Mouse (Mus musculus) gastrocnemius, adult 8-10 months (tissue): ENCODE data around the gene Flt1. TPM values are rescaled to one million over a fixed set of nuclear protein-coding genes. Genes with fewer than 3 reads are reported as not detected.

ENCODE experiments used
- DNase-seq, 2 experiments: peaks; one replicate each; pipeline ENCODE4 v3.0.0; 2022; ENCODE audit warnings: low spot score in 2 of 2
- total RNA-seq, 4 experiments: library from RNA; stranded (reverse); gene quantifications; 2 replicates each; pipeline ENCODE4 v1.2.4; 2022

Flt1 gene
- total RNA-seq, 4 experiments from 2014 or later = 21.2 to 27.7 (median 24.7) TPM

DNA sequence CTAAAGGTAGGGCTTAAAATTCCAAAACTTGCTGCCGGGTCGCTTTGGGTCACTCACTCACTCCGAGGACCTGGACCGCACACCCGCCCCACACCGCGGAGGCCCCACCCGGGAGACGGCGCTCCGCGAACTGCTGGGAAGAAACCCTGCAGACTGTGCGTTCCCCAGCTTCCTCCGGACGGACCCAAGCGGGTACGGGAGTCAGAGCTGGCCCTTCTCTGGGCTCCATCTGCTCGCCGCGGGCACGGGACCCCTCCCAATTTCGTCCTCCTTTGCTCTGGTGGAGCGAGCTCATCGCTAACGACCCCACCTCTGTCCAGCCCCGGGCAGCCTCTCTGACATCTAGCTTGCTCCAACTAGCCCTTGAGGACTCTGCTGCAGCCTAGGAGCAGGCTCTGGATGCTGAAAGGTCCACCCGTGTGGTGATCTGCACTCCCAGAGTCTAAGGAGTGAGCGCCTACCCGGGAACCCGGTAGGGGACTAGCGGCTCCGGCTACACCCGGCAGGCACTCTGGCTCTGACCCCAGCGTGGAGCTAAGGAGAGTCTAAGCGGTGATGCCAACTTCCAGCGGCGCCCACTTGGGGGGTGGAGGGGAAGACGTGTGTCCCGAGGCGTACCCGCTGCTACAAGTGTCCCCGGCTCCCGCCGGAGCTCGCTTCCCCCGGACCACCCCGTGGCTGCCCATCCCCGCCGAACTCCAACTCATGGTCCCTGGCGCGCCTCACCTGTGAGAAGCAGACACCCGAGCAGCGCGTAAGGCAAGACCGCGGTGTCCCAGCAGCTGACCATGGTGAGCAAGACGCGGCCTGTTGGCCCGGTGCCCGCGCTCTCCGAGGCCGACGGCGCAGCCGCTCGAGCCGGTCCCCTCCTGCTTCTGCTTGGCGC, 623 bp downstream of the Flt1 start:
- DNase-seq = peak; percentile 27 to 43

GRCm38 (mm10) chr5:147724391-147724790, 1.4 kb downstream of the Flt1 start:
- no peak for DNase-seq

DNA sequence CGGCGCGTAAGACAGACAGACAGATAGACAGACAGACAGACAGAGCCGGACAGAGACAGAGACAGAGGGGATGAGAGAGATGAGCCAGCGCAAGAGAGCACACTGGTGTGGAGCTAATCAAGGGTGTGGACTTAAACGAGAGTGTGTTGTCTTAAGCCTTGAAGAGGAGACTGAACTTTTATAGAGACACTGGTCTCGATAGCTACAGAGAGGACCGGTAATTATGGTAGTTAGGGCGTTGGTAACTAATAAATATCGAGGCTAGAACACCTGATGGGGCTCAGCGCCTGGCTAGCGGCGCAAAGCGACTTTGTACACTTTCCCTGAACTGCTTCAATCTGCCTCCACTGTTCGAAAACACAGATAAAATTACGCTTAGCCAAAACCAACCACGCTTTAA, 2.0 kb downstream of the Flt1 start:
- DNase-seq = no peak

- no peak for DNase-seq
Observed at GRCm38 (mm10) chr5:147721438-147721837, 4.4 kb downstream of the Flt1 start.

- DNase-seq = no peak
Observed at GRCm38 (mm10) chr5:147718335-147718734, 7.5 kb downstream of the Flt1 start.

- no peak for DNase-seq
Observed at GRCm38 (mm10) chr5:147716697-147717217, 9.1 kb downstream of the Flt1 start.

GRCm38 (mm10) chr5:147716276-147716675, 9.5 kb downstream of the Flt1 start:
- DNase-seq = no peak

DNA sequence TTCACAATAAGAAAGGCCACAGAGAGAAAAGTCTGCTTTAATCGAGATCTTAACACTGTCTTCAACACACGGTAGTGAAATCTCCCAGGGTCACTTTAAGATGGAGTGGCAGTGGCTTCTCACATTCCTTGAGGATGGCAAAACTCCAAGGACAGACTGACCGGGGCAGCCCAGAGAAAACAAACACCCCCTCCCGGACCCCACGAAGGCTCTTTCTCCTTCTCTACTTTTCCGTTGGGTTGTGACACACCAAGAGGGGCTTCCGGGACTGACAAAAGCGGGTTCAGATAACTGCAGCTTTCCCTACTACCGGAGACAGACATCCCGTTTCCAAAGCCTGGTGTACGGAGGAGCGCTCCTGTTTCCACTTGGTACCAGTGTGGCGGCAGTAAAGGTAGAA, 10.4 kb downstream of the Flt1 start:
- DNase-seq = no peak

DNA sequence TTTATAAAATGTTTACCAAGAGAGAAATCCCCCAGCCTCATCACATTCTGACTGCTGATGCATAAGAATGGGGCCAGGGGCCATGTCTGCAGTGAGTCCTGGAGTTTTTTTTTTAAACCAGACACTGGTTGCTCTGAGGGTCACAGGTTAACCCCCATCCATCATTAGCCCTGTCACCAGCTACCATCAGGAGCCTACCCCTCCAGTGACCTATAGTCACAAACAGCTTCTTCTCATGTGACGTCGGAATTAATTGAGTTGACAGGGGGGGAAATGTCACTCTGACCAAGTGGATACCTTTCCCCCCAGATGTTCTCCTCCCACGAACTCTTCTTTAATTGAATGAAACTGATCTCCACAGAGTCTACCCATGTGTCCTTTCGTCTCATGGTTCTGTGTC, 17.3 kb downstream of the Flt1 start:
- no peak for DNase-seq

- DNase-seq = no peak
Observed at GRCm38 (mm10) chr5:147707479-147707878, 18.3 kb downstream of the Flt1 start.

DNA sequence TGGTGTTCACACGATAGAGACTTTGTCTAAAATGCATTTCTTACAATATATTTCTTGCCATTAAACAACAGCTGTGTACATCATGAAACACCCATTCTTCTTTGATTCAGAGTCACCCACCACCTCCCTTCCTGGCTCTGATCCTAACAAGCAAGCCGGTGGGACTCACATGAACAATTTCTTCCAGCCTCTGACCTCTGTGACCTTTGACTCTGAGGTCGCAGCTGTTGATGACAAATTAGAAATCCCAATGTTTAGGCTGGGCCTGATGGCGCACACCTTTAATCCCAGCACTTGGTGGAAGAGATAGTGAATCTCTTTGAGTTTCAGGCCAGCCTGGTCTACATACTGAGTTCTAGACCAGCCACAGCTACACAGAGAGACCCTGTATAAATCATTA, 20.9 kb downstream of the Flt1 start:
- DNase-seq = no peak

DNA sequence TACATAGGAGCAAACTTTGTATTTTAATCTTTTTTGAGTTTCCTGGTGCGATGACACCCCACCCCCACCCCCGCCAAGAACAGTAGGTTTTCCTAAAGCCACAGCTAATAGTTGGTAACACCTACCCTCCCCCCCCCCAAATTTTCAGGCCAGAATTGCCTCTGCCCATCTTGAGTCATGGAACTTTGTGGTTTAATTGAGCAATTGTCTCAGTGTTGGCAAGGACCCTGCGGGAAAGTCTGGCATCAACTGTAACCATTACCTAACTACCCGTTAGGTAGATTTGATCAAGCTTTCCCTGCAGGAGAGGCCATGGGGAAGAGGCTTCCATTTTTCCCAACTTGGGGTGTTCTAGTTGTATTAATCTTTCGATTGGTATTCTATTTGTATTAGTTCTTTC, 23.4 kb downstream of the Flt1 start:
- DNase-seq = no peak

- no peak for DNase-seq
Observed at GRCm38 (mm10) chr5:147701024-147701423, 24.8 kb downstream of the Flt1 start.

DNA sequence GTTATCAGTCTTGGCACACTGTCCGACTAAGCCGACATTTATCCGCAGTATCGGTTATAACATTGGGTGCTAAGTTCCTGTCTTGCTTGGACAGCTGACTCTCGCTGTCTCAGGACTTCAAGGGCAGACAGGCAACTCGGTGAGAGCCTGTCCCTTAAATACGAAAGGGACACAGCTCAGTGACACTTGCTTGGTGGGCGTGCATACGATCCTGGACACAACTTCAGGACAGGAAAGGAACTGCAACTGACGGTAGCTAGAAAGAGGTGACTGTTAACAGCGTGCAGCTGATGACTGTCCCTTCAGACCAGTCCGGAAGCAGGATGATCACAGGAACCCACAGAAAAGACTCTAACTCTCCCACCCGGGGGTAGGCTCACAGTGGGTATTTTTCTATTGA, 27.8 kb downstream of the Flt1 start:
- DNase-seq = no peak

DNA sequence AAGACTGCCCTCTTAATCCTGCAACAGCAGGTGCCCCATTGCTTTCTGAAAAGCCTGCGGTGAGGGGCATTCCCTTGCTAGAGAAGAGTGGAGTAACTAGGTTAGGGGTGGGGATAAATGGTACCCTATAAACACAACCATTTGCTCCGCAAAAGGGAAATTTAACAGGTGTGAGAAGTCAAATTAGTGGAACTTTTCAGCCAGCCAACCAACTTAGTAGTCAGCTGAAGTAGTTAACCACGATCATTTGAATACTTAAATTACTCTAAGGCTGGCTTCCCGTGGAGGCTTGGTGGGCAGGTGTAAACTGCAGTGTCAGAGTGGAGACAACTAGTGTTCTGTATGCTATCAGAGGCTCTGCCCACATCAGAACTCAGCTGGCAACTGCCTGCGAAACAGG, 28.6 kb downstream of the Flt1 start:
- DNase-seq = no peak

- no peak for DNase-seq
Observed at GRCm38 (mm10) chr5:147692622-147693021, 33.2 kb downstream of the Flt1 start.

DNA sequence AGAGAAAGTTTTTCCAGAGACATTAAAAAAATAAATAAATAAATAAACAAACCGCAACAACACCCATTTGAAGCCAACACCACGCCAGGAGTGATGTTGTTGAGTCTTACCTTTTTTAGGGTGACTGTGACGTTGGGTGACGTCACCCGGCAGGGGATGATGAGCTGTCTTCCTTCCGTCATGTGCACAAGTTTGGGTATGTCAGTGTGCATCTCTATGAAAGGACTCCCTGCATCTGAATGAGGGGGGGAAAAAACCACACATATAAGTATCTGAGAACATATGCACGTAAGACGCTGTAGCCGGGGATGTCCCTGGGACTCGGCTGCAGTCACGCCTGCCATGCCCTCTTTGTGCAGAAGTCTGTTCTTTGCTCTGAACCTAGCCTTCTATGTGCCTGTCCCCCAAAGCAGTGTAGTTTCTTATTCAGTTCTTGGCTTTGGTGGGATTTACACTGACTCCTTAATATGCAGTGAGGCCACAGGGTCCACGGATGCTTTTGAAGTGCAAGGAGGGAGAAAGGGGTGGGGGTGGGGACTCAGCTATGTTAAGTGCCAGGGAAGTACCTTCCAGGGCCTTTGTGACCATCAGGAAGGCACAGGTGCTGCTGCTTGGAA, 42.0 kb downstream of the Flt1 start:
- DNase-seq = no peak

- DNase-seq = no peak
Observed at GRCm38 (mm10) chr5:147681224-147681623, 44.6 kb downstream of the Flt1 start.

DNA sequence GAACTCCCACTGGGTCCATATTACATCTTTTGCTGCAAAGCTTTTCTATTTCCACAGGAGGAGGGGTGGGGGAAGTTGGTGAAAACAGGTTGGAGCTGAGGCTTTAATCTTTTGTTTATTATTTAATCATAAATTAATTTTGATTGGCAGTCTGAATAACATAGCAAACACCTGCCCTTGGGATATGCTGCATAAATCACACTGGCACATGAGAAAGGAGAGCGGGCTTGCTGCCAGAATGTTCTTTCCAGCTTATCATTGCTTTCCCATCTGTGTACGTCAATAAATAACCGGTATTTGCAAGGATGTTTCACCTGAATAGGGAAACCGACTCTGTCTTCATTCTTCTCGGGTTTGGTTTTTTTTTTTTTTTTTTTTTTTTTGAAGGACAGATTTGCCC, 45.1 kb downstream of the Flt1 start:
- no peak for DNase-seq

DNA sequence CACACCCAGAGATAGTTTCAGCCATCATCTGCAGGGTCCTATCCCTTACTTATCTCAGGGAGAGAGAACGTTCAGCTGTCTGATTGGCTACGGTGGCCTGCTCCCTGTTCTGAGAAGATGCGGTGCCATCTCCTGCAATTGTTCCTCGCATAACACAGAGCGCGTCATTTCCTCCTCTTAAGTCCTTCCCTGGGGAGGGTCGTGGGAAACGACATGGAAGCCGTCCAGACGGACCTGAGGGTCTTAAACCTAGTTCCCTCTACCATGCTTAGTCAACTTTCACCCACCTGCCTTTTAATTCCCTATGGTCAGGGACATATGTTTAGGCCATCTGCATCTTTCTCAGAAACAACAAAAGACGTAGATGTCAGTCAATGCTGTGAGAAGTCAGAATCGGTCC, 46.5 kb downstream of the Flt1 start:
- no peak for DNase-seq

DNA sequence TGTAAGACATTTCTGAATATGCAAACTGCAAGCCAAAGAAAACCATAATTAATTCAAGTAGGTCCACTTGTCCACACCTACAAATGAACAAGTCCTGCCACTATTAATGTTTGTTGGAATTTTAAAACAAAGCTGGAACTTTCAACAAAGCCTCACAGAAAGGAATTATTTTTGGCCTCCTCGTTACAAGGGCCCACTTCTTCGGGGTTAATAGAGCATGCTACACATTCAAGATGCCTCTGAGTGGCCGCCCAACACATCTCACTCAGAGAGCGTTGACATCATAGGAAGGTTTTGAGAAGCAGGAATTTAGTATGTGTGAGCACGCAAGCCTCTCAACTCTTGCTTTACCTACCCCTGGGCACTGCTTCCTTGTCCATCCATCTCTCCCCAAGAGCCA, 50.0 kb downstream of the Flt1 start:
- no peak for DNase-seq

- no peak for DNase-seq
Observed at GRCm38 (mm10) chr5:147671765-147672424, 53.9 kb downstream of the Flt1 start.
